Mouse (Mus musculus): Measurements from ENCODE around the gene Heatr5b.
A peak's percentile ranks its signal among the peaks of the same experiment; 100 is the strongest.

Gene Heatr5b

DNA sequence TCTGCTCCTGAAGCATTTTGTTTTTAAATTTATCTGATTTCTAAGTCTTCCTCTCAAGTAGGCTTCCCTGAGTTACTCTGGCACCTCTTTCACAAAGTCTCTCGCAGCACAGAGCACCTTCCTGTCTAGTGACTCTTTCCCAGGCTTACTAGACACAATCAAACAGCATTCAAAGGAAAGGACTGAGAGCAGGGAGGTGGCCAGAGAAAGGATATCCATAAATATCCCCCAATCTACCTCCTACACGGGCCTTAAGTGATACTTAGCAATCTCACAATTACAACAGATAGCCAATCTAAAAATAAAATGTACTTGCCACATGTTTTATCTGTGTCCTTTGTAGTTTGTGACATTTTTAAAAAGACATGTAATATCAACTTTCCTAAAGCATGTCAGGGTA lies 66.2 kb downstream of the Heatr5b start:
- DNase-seq (ENCODE audit: extremely low spot score, low spot score): no peak

DNA sequence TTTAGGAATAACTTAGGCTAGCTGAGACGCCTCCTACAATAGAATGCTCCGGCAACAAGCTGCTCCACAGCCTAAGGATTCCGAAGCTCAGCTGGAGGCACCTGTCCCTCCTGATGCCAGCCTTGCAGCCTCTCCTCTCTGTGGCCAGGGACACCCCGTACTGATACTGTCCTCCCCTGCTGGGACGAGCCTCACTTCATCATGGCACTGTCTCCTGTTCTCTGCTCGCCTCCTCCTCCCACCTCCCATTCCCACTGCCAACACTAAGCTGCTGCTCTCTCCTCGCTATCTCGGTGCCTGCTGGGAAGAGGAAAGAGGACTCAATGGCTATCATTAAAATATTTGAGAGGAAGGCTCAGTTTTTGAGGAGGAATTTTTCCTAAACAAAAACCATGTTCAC lies 67.6 kb downstream of the Heatr5b start:
- no peak for DNase-seq (ENCODE audit: extremely low spot score, low spot score)

DNA sequence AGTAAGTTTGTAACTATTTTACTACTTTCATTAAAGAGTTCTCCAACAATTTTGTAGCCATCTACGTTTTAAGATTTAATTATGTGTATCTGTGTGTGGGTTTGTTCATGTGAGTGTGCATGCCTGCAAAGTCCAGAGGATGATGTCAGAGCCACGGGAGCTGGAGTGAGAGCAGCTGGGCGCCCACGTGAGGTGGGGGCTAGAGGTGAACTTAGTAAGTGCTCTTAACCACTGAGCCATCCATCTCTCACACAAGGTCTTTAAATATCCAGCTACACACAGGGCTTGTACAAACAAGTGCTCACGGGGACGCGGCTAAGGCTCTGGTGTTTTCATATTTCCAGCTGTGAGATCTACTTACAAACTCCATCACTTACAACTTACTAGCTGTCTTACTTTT lies 69.1 kb downstream of the Heatr5b start:
- no peak for DNase-seq (ENCODE audit: extremely low spot score, low spot score)

- no peak for DNase-seq (ENCODE audit: extremely low spot score, low spot score)
Measured at GRCm38 (mm10) chr17:78763272-78763671, 71.9 kb downstream of the Heatr5b start.

DNA sequence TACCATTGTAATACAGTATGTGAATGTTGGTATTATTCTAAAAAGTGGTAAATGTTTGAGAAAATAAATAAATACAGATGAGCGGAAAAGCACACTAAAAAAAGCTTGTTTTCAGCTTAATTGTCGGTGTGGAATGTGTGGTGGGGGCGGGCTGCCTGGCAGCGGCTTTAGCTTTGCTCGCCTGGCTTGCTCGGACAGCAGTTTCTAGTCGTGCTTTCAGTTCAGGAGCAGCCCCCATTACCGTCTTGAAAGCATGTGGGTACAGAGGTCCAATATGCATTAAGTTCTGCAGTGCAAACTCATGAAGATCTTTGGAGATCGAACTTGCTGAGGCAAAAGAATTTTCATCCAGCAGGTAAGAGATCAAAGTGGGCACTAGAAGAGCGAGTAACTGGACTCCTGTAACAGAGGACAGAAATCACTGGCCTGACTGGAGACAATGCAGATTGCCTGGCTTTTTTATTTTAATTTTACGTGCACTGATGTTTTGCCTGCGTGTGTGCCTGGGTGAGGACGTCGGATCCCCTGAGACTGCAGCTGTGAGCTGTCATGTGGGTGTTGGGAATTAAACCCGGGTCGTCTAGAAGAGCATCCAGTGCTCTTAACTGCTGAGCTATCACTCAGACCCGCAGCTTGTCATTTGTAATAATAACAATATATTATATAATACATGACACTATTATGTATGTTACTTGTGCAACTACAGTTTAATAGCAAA lies 82.1 kb downstream of the Heatr5b start:
- no peak for DNase-seq (ENCODE audit: extremely low spot score, low spot score)

DNA sequence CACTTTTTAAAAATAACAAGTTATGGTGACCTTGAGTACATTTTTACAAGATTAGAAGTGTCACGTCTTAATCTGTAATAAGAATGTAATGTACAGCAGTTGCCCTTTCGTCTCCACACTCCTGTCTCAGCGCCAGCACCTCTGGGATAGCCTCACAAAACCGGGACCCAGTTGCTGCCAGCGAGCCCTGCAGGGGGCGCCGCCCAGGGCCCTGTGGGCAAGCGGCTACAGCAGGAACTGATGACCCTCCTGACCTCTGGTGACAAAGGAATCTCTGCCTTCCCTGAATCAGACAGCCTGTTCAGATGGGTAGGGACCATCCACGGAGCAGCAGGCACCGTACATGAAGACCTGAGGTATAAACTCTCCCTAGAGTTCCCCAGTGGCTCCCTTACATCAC lies 83.1 kb downstream of the Heatr5b start:
- DNase-seq (ENCODE audit: extremely low spot score, low spot score): no peak

GRCm38 (mm10) chr17:78748440-78748839 lies 86.7 kb downstream of the Heatr5b start:
- no peak for DNase-seq (ENCODE audit: extremely low spot score, low spot score)

DNA sequence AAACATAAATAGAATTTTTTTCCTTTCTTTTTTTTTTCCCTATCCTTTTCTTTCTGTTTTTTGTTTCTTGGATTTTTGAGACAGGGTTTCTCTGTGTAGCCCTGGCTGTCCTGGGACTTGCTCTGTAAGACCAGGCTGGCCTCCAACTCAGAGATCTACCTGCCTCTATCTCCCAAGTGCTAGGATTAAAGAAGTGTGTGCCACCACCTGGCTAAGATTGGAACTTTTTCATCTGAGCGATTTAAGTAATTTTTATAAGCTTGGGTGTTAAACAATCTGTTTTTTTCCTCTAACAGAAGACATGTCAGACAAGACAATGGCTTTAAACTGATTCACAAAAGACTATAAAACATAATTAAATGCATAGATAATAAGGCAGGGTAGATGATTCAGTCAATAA lies 96.7 kb downstream of the Heatr5b start:
- no peak for DNase-seq (ENCODE audit: extremely low spot score, low spot score)

GRCm38 (mm10) chr17:78737771-78738170 lies 97.4 kb downstream of the Heatr5b start:
- DNase-seq (ENCODE audit: extremely low spot score, low spot score): no peak

- DNase-seq (ENCODE audit: extremely low spot score, low spot score): no peak
Measured at GRCm38 (mm10) chr17:78737096-78737495, 98.1 kb downstream of the Heatr5b start, which contains the start of gene Strn. Gene Strn (minus strand): TSS chr17:78737196.

DNA sequence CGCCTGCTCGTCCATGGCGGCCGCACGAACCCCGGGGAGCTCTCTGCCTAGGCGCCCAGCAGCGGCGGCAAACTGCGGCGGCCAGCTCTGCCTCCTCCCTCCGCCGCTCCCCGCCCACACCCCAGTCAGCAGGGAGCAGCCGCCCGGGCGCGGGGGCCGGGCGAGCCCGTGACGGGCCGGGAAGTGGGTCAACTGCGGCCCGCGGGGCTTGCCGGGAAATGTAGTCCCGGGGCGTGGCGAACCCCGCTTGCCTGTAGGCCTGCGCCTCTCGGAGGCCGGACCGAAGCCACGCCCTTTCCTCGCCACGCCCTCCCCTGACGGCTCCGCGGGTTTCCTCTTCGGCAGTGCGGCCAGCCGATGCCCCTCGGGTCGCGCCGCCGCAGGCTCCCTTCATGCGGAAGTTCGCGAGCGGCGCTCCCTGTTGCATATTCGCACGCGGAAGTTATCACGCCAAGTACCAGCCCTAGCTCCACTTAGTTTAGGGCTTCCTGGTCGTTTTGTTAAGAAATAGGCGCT lies 98.6 kb downstream of the Heatr5b start:
- peak; percentile 99 for DNase-seq (ENCODE audit: extremely low spot score, low spot score)

- DNase-seq (ENCODE audit: extremely low spot score, low spot score): no peak
Measured at GRCm38 (mm10) chr17:78735731-78736472, 99.3 kb downstream of the Heatr5b start.

GRCm38 (mm10) chr17:78734806-78735205 lies 100.4 kb downstream of the Heatr5b start:
- no peak for DNase-seq (ENCODE audit: extremely low spot score, low spot score)

GRCm38 (mm10) chr17:78732056-78732455 lies 103.1 kb downstream of the Heatr5b start:
- no peak for DNase-seq (ENCODE audit: extremely low spot score, low spot score)

DNA sequence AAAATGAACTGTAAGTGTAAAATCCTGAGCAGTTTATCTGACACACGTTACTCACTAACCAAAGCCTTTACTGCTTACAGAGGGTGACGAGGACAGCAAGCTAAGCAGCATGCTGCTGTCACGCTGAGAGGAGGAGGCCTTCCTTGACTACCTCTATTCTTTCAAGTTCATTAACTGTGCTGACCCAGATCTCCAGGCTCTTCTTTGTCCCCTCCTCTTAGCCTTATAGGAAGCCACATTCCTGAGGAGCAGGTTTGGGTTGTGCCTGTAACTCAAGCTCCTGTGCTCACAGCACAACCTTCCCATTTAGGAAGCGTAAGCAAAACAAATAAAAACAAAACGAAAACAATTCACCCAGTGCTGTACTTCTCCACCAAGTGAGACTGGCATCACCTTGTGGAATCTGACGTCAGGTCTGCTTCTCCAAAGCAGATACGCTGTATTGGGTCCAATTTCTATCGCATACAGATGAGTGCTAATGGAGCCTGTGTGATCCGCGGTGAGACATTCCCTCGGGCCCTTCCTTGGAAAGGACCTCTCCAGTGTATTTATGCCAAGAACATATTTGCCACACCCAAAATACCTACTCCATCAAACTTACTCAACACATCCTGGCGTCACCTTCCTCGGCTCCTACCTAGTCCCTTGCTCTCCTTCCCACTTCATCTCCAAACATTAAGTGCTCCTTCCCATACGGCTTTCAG lies 108.3 kb downstream of the Heatr5b start:
- DNase-seq (ENCODE audit: extremely low spot score, low spot score): no peak

DNA sequence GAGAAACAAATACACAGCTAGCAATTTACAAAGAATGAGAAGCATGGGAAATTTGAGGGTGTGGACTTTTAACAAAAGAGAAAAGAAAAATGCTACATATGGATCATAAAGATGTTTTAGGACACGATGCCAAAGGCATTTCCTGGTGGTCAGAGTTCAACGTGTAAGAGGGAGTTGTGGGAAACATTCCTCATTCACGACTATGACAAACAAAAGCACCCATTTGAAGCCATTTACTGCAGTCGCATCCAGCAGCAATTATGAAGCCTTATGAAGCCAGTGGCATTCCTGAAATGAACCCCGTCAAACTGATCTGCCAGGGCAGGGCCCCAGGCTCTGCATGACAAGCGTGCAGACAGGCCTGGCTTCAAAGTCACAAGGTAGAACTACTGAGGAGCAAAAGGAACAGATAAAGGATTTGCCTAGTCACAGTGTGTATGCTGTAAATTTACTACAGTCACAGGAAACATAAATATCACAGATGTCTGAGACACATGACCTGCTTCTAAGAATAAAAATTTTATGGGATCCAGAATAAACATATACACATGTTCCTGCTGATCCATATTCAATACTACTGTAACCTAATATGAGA lies 110.6 kb downstream of the Heatr5b start:
- no peak for DNase-seq (ENCODE audit: extremely low spot score, low spot score)

GRCm38 (mm10) chr17:78721690-78722089 lies 113.5 kb downstream of the Heatr5b start:
- DNase-seq (ENCODE audit: extremely low spot score, low spot score): no peak

- DNase-seq (ENCODE audit: extremely low spot score, low spot score): no peak
Measured at GRCm38 (mm10) chr17:78719086-78719485, 116.1 kb downstream of the Heatr5b start.

DNA sequence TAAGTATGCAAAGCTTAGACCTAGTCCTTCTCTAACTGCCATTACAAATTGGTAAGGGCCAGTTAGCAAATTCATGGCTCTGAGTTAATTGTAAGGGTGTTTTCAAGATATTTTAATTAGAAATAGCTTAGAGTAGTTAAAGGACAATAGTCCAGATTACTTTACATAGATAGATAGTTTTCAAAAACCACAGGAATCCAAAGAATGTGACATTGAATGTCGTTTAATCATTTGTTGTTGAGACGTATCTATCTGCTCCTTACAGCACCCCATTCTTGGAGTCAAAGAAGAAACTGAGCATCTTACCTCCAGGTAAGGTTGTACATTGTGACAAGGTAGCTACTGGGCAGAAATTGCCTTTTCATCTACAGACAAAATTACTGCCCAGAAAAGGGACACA lies 124.9 kb downstream of the Heatr5b start:
- DNase-seq (ENCODE audit: extremely low spot score, low spot score): no peak

DNA sequence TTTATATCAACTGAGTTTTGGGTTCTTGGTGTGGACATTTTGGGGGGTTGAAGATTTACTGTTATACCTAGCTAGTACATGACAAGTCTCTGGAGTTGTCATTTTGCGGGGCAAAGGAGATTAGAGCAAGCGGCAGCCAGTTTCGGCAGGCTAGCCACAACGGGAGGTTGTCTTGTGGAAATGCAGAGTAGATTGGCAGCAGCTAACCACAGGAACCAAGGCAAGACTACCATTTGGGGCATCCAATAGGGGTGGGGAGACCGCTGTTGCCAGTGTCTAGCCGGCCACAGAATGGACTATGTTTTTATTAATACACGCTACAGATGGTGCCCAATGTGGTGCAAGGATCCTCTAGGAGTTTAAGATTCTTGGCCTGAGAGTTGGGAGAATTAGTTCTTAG lies 126.7 kb downstream of the Heatr5b start:
- no peak for DNase-seq (ENCODE audit: extremely low spot score, low spot score)

- DNase-seq (ENCODE audit: extremely low spot score, low spot score): no peak
Measured at GRCm38 (mm10) chr17:78702988-78703387, 132.2 kb downstream of the Heatr5b start.
